Mouse (Mus musculus): ENCODE measurements around the gene Htr7. TPM values are rescaled to one million over a fixed set of nuclear protein-coding genes. Genes with fewer than 3 reads are reported as not detected.

Htr7 gene
- under 1 TPM; 0.69 to 0.87 TPM for total RNA-seq (2021)
- long read RNA-seq, experiment 1, result 0 reads
- long read RNA-seq, experiment 2, result 0 reads

DNA sequence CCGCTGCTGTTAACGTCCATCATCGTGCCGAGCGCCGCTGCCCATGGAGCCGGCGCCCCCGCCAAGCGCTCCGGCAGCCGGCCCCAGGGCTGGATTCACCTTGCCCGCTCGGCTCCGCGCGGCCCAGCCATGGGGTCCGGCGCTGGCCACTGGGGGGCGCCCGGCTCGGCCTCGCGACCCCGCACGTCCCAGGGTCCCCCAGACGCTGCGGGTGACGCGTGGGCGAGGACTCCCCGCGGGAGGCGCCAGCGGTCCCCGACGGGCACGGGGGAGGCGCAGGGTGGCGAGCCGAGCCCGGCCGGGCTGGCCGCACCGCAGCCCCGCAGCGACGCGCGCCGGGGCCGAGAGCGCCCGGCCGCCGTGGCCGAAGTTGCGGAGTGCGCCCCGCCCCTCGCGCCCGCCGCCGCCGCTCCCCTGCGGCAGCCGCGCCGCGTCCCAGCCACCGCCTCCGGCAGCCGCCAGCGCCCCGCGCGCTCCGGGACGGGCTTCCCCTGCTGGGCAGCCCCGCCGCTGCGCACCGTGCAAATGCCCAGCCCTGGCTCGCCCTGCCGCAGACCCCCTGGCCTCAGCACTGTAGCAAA, at the start of gene Htr7:
Gene Htr7, minus strand, starts transcription at position 277 of the 581 bp plus-strand sequence.
- DNase-seq, result peak; percentile 7 to 9

- DNase-seq, result no peak
These were observed 46.6 kb upstream of the Htr7 start for GRCm38 (mm10) chr19:36103909-36104308.

GRCm38 (mm10) chr19:36098916-36099315, 41.6 kb upstream of the Htr7 start:
- no peak for DNase-seq

GRCm38 (mm10) chr19:36098265-36098664, 41.0 kb upstream of the Htr7 start:
- DNase-seq, result no peak

DNA sequence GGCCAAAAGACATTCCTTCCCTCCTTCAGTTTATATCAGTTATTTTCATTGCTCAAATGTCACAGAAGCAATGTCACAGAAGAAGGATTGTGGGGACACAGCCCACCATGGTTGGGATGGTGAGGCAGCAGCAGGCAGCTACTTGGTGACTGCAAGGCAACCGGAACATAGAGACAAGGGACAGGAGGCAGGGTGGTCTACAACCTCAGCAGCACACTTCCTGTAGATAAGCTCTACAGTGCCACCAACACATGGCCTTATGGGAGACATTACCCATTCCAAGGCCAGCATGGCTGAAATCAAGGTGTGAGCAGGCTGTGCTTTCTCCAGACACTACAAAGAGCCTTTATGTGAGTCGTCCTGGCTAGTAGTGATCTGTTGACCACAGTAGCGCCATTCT, 39.9 kb upstream of the Htr7 start:
- no peak for DNase-seq

DNA sequence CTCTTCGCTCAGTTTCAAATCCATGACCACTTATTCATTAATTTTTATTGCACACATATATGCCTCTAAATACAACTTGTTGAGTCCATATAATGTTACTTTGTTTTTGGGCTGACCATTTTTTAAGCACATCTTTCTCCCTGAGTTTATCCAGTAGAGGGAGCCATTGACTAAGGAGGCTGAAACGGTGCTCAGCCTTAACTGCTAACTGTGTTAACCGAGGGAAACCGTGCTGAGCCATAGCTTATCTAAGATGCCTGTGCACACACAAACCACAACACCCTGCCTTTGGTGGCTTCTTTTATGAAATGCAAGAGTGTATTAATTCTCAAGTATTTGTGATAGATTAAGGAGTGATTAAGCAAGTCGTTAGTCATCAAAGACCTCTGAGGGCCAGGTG, 33.5 kb upstream of the Htr7 start:
- DNase-seq, result peak in 1 of 2 experiments; percentile 42

- peak; percentile 89 to 91 for DNase-seq
These were observed 26.2 kb upstream of the Htr7 start, which contains the start of gene Rpp30 for GRCm38 (mm10) chr19:36083262-36084225. Gene Rpp30, plus strand, starts transcription at chr19:36083716.

DNA sequence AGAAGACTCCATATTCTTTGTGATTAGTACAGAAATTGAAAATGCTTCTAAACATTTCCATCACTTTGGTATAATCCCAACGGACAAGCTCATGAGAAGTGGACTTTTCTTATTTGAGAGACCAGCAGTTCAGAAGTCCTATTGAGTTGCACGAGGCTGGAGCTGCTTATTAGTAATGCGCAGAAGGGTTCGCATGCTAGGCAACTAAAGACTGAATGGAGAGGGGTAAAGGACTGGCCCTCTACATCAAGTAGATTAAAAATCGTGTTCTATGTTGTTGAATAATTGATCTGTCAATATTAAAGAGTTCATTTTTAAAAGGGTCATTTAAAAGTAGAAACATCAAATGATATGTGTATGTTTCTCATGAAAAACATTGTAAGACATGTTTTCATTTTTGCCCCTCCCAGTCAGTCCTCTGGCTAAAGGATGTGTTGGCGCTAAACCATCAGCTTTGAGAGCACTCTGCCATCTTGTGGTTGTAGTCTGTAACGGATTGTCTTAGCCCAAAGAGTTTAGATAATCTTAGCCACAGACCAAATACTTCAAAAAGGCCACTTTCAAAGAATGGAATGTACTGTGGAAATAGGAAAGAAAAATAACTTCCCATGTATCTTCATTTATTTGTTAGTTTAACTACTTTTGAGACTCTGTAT, 25.4 kb upstream of the Htr7 start:
- DNase-seq, result peak; percentile 57 to 64

DNA sequence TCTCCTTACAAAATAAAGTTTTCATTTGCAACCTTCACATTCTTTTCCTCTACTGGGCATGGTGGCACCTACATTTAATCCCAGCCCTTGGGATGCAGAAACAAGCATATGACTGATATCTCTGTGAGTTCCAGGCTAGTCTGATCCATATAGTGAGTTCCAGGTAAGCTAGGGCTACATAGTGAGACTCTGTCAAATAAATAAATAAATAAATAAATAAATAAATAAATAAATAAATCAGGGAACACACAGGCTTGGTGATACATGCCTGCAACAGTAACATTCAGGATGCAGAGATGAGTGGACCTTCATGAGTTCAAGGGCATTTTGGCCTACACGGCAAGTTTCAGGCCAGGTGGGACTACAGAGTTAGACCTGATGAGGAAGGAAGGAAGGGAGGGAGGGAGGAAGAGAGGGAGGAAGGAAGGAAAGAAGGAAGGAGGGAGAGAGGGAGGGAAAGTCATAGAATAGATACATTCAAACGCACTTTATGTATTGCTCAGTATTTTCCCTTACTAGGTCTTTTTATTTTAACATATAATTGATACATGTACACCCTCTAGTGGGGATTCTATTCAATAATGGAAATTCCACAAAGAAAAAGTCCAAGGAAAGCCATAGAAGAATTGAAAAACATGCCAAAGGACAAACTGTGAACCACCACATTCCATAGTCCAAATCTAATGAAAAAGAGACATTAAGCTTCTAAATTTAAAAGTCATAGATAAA, 5.7 kb upstream of the Htr7 start:
- DNase-seq, result no peak

DNA sequence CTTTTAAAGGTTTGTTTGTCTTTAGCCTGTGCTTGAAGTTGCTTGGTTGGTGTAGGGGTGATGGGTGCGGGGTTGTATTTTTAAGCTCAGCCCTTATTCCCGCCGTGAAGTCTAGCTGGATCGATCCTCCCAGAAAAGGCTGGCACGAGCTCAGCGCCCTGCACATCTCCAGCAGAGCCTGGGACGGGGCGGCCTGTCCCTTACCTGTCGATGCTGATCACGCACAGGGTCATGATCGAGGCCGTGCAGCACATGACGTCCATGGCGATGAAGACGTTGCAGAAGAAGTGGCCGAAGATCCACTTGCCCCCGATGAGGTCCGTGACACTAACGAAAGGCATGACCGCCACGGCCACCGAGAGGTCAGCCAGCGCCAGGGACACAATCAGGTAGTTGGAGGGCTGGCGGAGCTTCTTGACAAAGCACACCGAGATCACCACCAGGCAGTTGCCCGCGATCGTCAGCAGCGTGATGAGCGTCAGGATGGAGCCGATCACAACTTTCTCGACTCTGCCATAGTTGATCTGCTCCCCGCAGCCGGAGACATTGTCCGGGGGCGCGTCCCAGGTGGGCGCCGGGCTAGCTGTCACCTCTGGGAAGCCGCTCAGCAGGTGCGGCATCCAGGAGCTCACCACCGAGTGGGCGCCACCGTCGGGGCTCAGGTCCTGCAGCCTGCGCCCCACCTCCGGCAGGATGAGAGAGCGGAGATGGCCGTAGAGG, 645 bp downstream of the Htr7 start:
- no peak for DNase-seq

DNA sequence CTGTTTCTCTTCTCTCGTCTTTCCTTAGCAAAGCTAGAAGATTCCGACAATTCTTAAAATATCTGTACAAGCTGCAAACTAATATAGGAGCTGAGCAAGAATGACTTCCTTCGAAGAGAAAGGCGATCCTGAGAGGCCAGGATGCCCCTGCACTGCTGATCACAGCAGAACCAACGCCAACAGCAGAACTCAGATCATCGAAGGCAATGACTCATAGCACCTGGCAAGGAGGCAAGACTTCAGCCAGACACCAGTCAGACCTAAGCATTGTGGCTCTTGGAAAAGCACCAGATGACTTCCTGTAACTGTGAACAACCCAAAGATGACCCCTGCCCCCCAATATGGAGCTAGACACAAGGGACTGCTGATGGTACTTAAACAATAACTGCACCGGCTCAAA, 11.3 kb downstream of the Htr7 start:
- DNase-seq, result no peak

DNA sequence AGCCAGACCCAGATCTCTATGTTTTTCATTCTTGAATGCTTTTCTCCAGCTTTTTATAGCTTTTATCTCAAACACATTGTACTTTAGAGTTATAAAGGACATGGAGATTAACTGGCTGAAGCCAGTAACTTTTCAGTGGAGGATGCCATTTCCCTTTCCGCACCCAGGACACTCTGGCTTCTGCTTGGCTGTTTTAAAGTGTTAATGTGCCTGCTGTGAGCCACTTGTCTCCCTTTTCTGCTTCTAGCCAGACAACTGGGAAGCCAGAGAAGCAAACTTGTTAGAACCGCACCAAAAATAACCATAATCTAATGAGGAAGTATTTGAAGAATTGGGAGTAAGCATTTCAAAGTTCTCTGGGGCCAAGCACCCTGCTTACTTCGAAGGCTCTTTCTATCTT, 42.5 kb downstream of the Htr7 start:
- DNase-seq, result peak in 1 of 2 experiments; percentile 6

GRCm38 (mm10) chr19:36006277-36006676, 51.0 kb downstream of the Htr7 start:
- DNase-seq, result peak; percentile 18 to 70

GRCm38 (mm10) chr19:36004961-36005360, 52.3 kb downstream of the Htr7 start:
- no peak for DNase-seq

DNA sequence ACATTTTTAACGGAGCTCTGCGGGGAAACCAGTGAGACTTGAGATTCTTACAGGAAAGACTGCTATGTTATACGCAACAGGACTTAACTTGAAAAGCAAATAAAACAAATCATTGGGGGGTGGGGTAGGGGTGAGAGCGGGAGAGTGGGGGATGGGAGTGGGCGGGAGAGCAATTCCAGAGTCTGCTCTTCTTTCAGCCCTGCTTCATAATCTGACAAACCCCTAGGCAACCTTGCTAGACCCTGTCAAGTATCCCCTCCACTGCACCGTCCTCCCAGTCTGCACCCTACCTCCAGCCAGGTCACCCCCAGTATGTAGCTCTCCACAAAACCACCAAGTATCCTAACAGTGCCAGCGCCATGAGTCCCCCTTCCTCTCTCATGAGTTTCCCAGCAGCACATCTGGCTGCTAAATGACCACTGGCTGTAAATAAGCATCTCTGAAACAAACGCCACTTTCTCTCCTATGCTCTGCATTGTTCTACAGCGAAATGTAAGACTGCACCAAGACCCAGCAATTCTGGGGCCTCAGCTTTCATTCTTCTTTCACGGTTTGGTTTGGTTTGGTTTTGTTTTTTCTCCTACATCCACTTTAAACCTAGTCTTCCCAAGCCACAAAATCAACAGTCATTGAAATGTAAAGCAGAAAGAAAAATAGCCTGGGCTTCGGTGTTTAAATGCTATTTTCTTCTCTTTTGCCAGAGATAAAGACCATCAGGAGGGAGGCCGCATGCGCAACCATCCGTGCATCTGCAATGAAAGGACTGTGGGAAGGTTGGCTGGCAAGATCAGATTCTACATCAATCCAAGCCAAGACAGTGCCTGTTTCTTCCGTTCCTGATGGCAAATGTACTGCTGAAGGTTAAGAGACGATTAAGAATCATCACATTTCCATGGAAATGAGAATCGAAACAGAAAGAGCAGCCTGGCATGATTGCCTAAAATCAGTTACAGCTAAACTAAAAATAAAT, 54.5 kb downstream of the Htr7 start:
- DNase-seq, result no peak

DNA sequence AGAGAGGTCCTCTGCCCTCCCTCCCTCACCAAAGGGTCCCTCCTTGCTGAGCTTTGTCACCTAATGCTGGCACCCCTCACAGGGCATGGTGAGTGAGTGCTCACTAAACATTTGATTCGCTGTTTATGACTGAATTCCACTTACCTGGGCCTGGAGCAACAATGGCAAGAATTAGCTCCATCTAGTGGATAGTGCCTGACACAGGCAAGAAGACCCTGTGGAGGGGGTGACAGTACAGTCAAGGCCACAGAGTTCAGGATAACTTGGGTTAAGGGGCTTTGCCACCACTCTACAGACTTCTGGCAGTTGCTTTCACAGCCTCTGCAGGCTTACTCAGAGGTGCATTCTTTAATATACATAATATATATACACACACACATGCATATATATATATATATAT, 55.8 kb downstream of the Htr7 start:
- no peak for DNase-seq

DNA sequence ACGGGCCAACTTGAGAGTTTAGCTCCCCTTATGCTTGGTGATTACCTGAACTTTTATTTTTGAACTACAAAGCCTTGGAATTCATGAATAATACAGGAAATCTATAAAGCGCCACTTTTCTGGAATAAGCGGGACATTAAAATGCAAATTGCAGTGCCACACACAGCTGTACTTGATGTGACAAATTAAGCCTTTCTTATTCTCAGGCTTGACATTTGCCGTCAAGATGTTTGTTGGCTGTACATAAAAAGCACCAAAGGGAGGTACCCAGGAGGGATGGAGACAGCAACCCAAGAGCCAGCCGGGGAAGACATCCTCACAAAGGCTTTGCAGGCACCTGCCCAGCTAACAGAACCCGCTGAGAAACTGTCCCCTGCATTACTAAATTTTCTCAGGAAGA, 56.4 kb downstream of the Htr7 start:
- DNase-seq, result no peak

DNA sequence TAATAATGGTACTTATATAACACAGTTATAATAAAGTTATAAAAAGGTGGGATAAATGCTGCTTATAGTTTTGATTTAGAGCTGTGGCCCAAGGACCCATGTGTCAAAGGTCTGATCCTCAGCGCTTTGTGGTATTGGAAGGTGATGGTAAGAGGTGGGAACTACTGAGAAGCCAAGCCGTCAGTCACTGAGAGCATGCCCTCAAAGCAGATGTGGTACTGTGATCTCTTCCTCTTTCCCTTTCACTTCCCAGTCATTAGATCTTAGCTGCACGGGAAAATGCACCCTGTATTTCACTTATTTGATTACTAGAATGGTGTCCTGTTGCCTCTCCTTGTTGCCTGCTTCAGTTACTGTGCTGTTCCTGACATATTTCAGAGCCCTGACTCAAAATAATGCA, 59.9 kb downstream of the Htr7 start:
- DNase-seq, result no peak

GRCm38 (mm10) chr19:35987461-35987860, 69.8 kb downstream of the Htr7 start:
- DNase-seq, result no peak

DNA sequence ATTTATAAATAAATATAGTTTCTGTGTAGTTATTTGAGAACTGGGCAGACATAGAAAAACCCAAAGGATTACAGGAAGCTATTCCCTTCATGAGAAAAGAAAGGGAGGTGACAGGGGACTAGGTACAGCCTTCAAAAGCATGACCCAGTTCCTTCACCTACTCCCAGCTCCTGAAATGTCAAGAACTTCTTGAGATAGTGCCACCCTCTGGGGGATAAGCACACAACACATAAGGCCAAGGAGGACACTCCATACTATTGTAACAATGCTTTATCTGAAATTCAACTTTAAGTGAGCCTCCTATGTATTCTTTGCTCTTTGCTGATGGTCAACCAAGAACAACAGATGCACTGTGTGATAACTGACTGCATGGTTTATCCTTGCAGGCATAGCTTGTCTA, 82.6 kb downstream of the Htr7 start:
- no peak for DNase-seq
